Mouse (Mus musculus) kidney, adult 18-20 months (tissue): ENCODE measurements at regions not wholly inside any gene's neighbourhood (a gene's known extent, or its start where the extent isn't known, plus 50 kb on each side); places are given as distances from the start of the nearest gene placed in this dataset.

ENCODE experiments used
- DNase-seq: peaks from one replicate; pipeline ENCODE4 v3.0.0; 2021

DNA sequence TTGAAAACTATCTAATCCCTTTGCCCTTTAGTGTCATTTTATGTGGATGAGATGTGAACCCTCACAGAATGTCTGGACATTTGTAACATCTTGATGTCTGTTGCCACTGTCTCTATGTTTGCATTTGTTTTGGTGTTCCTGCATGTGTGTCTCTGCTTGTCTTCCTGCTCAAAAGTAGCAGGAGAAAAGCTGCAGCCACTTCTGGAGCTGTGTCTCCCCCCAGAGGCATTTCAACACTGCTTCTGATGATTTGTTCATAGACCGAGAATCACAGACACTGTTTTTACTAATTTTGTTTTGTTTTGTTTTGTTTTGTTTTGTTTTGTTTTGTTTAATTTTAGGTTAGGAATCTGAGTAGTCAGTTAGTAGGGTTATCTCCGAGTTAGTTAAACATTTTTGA is 883.8 kb downstream of the Gbe1 start:
- DNase-seq: no peak

DNA sequence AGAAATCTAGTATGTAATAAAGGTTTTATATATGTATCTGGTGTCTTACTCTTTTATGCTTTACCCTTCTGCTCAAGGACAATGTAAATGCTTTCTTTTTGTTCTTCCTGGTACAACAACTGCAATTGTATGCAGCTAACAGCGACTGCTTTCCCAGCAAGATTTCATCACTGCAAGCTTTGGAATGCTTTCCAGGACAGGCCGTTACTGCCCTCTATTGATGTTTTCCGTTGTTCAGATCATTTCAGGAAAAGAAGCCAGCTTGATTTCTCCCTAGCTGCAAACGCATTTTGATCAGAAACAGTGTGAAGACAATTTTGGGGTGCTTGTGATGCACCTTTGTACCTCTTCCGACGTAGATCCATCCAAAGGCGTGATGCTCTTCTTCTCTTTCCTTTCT is 895.1 kb downstream of the Gbe1 start:
- DNase-seq: no peak

DNA sequence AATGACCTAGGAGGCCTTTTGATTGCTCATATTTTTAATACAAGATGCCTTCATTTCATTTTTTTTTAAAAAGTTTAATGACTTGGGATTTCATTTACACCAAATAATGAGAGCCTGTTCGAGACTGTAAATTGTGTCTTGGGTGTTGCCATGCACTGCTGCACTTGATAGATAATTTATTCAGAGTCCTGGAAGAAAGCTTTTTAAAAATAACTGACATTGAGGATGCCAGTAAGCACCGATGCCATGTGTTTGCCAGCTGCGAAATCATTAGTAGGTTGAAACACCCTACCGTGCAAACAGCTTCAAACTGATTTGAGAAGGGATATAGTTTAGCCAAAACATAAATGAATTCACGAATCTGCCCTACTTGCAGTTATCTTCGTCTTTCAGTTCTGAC is 910.7 kb downstream of the Gbe1 start:
- no peak for DNase-seq

DNA sequence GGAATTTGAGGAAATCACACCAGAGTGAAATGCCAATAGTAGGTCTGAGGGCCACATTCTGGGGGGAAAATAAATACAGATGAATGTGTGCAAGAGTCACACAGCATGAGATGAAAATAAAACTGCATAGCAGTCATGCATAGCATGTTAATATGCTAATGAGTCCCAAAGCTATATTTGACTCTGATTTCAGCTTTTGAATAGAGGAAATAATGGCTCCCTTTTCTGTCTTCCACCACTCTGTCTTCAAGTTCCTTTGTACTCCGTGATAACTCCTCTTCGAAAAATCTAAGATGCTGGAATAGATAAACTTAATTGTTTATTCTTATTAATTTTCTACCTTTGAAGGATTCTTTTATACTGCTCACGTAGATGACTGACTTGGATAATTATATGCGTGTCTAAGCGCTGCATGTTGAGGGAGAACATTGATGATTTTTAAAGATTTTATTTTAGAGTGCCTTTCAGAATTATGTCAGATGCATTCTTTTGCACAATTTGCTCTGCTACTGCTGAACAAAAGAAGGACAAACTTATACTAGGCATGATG is 916.4 kb downstream of the Gbe1 start:
- no peak for DNase-seq

DNA sequence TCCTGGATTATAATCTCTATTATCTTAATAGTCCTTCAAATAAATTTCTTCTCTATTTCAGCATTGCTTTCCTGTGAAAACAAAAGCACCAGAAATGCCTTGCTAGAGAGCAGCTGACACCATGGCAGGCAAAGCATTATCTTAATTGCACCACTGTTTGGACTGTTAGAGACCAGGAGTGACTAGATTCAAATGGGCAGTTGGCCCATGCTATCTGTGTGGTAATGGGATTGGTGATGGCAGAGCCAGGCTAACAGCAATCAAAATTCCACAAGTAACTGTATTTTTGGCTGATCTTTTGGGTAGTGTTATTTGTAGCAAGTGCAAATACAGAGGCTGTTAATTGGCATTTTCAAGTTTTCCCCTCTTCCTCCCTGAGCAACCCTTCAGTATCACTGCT is 929.3 kb downstream of the Gbe1 start:
- no peak for DNase-seq

DNA sequence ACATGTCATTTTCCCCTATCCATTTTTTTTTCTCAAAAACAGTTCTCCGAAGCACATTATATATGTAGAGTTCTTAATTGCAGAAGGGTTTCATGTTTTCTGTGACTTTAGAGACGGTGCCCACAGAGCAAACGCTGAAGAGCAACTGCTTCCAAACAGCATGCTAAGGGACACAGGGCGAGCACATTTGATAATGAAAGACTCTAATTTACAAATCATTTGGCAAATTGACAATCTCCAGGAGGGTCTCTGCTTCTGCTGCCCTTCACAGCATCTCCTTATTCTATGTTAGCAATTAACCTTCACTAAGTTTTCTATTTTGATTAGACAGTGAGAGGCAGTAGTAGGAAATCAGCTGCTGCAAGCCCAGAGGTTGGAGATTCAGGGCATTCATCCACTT is 929.7 kb downstream of the Gbe1 start:
- no peak for DNase-seq

DNA sequence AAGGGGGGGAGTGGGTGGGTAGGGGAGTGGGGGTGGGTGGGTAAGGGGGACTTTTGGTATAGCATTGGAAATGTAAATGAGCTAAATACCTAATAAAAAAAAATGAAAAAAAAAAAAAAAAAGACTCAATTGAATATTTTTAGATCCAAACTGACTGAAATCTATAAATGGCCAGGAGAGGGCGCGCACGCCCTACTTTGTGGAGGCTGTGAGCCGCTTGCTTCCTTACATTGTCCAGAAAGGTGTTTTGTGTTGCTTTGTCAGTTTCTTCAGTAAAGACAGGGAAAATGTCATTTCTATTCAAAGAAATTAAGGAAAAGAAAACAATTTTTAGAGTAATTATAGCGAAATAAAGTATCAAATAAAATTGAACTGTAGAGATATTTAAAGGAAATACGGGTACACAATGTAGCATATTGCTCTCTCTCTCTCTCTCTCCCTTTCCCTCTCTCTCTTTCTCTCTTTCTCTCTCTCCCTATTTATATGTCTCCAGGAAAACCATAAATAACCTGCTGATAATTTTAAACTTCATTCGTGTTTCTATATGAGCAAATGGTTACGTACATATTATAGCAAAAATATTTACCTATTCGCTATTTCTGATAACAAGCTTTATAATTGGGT is 933.9 kb downstream of the Gbe1 start:
- DNase-seq: peak; percentile 51

DNA sequence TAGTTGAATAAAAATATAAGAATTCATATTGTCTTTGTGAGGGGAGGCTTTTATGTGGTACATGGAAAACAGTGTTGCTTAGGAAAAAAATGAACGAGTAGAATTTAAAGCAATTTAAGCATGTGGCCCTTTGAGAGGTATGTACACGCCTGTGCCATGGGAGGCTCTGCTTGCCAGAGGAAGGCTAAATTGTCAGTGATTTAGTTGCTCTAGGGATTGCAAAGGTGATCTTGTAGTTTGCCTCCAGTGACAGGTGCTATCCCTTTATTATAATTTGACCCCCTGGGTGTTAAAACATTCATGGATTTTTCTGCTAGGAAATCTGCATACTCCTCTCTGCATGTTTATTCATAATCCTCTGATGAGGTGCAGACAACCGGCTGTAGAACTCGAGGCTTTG is 942.0 kb downstream of the Gbe1 start:
- DNase-seq: no peak

DNA sequence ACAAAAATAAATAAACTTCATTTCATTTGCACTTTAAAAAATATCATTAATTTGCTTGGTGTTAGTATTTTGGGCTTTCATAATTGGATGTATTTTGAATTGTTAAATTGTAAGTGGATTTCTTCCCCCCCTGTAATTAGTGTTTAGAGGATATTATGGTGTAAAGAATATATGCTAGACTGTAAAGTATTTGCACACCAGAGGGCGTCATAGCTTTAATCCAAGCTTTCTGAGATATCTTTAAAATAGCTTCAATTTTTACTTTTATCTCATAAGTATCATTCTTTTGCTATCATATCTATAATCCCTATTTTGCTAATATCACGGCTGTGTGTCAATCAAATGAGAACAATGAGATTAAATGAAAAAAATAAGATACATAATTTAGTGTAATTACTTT is 942.4 kb downstream of the Gbe1 start:
- DNase-seq: no peak

DNA sequence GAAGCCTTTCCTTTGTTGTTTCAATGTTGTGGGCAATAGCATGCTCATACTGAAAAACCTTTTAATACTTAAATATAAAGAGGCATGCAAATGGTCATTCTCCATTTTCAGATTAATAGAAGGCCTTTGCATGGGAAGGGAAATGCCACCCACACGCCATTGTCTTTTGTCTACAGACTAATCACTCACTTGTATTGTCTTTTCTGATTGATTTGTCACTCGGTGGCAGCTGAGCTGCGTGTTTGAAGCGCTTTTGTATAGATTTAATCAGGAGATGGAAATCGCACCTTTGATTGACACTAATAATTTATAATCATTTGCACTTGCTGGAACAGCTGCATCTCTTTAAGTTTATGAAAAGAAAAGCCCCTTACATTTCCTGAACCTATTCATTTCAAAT is 953.4 kb downstream of the Gbe1 start:
- no peak for DNase-seq
